Mouse (Mus musculus) thymus, postnatal 14 days (tissue): Measurements from ENCODE around the gene Plekha4.
"Not testable (repeated sequence)": the region's sequence is repeated elsewhere in the genome, so short reads cannot be mapped to it uniquely, and the experiment has no call there.

Experiments
- DNase-seq: peaks from one replicate; pipeline ENCODE4 v3.0.0; 2021

The Plekha4 gene

GRCm38 (mm10) chr7:45509912-45510787 lies 16.0 kb upstream of the Plekha4 start, which contains the start of gene Nucb1:
Nucb1 (minus strand) TSS chr7:45510406.
- peak; percentile 95 for DNase-seq

GRCm38 (mm10) chr7:45514411-45514810 lies 11.7 kb upstream of the Plekha4 start:
- DNase-seq = no peak

- no peak for DNase-seq
Observed at GRCm38 (mm10) chr7:45515436-45515835, 10.7 kb upstream of the Plekha4 start.

GRCm38 (mm10) chr7:45516846-45517245 lies 9.3 kb upstream of the Plekha4 start:
- not testable (repeated sequence) for DNase-seq

GRCm38 (mm10) chr7:45518618-45519017 lies 7.5 kb upstream of the Plekha4 start:
- no peak for DNase-seq

GRCm38 (mm10) chr7:45519345-45520120 lies 6.6 kb upstream of the Plekha4 start:
- peak; percentile 73 for DNase-seq

- no peak for DNase-seq
Observed at GRCm38 (mm10) chr7:45520605-45521004, 5.5 kb upstream of the Plekha4 start.

- peak; percentile 96 for DNase-seq
Observed at GRCm38 (mm10) chr7:45521728-45522184, 4.4 kb upstream of the Plekha4 start.

GRCm38 (mm10) chr7:45522194-45522752 lies 3.9 kb upstream of the Plekha4 start:
- DNase-seq = no peak

- DNase-seq = no peak
Observed at GRCm38 (mm10) chr7:45522957-45523676, 3.0 kb upstream of the Plekha4 start.

GRCm38 (mm10) chr7:45523678-45524170 lies 2.4 kb upstream of the Plekha4 start:
- no peak for DNase-seq

- DNase-seq = no peak
Observed at GRCm38 (mm10) chr7:45524841-45525621, 1.1 kb upstream of the Plekha4 start.

GRCm38 (mm10) chr7:45526474-45527120 lies 467 bp downstream of the Plekha4 start:
- peak; percentile 55 for DNase-seq

- not testable (repeated sequence) for DNase-seq
Observed at GRCm38 (mm10) chr7:45527169-45527568, 1.0 kb downstream of the Plekha4 start.

- DNase-seq = no peak
Observed at GRCm38 (mm10) chr7:45529461-45529860, 3.3 kb downstream of the Plekha4 start.

- no peak for DNase-seq
Observed at GRCm38 (mm10) chr7:45530643-45531042, 4.5 kb downstream of the Plekha4 start.

- no peak for DNase-seq
Observed at GRCm38 (mm10) chr7:45535676-45536075, 9.5 kb downstream of the Plekha4 start.

- no peak for DNase-seq
Observed at GRCm38 (mm10) chr7:45537602-45538001, 11.5 kb downstream of the Plekha4 start.

GRCm38 (mm10) chr7:45538163-45539041 lies 12.3 kb downstream of the Plekha4 start:
- DNase-seq = no peak

GRCm38 (mm10) chr7:45539095-45539494 lies 13.0 kb downstream of the Plekha4 start:
- DNase-seq = no peak
